Mouse (Mus musculus): ENCODE results near the gene Pecam1. TPM values are rescaled to one million over a fixed set of nuclear protein-coding genes. Genes with fewer than 3 reads are reported as not detected.
"Not testable (repeated sequence)": the region's sequence is repeated elsewhere in the genome, so short reads cannot be mapped to it uniquely, and the experiment has no call there.

The Pecam1 gene
- polyA plus RNA-seq, 1 experiment = 0.15 TPM

GRCm38 (mm10) chr11:106623629-106624028 is 126.8 kb downstream of the Pecam1 start:
- H3ac ChIP-seq (ENCODE audit: control insufficient read depth, insufficient read length, low read depth) = no peak overlapping the region
- H3K79me3 ChIP-seq (ENCODE audit: low read depth) = no peaks in the 10 kb centered on the region
- H3K79me2 ChIP-seq (ENCODE audit: control insufficient read depth, insufficient read depth) = no peaks in the 10 kb centered on the region
- TF ChIP-seq CTCF (IDR thresholded peaks at IDR 0.05; ENCODE audit: control insufficient read depth, insufficient read depth, insufficient read length) = no peak
- TF ChIP-seq MYOG (IDR thresholded peaks at IDR 0.05; ENCODE audit: control insufficient read depth, extremely low read depth, insufficient read length) = no peak
- no peak for TF ChIP-seq MAX (IDR thresholded peaks at IDR 0.05)
- no peak for TF ChIP-seq MYOD1 (IDR thresholded peaks at IDR 0.05; ENCODE audit: control insufficient read depth, insufficient read length, low read depth)
- no peak for TF ChIP-seq FOSL1 (IDR thresholded peaks at IDR 0.05; ENCODE audit: insufficient read depth, low read length, poor library complexity, severe bottlenecking)
- TF ChIP-seq CEBPB (IDR thresholded peaks at IDR 0.05; ENCODE audit: low read depth) = no peak
- TF ChIP-seq USF1 (IDR thresholded peaks at IDR 0.05; ENCODE audit: low read depth) = no peak
- H3K27me3 ChIP-seq (ENCODE audit: control insufficient read depth, insufficient read depth, insufficient read length) = peaks cover 10% of the 10 kb centered on the region
- H3K36me3 ChIP-seq (ENCODE audit: control insufficient read depth, insufficient read depth) = no peaks in the 10 kb centered on the region
- H3K4me3 ChIP-seq (ENCODE audit: insufficient read depth, poor library complexity, severe bottlenecking) = no peak overlapping the region

- Histone ChIP-seq H3ac (ENCODE audit: control insufficient read depth, insufficient read length, low read depth) (no peak overlapping the region), H3K36me3 (ENCODE audit: control insufficient read depth, insufficient read depth) (no peaks in the 10 kb centered on the region), H3K79me3 (ENCODE audit: low read depth) (no peaks in the 10 kb centered on the region), H3K27me3 (ENCODE audit: control insufficient read depth, insufficient read depth, insufficient read length) (peaks cover 10% of the 10 kb centered on the region), H3K79me2 (ENCODE audit: control insufficient read depth, insufficient read depth) (no peaks in the 10 kb centered on the region), H3K4me3 (ENCODE audit: insufficient read depth, poor library complexity, severe bottlenecking) (no peak overlapping the region)
- no peak for TF ChIP-seq MYOG (IDR thresholded peaks at IDR 0.05; ENCODE audit: control insufficient read depth, extremely low read depth, insufficient read length)
- TF ChIP-seq FOSL1 (IDR thresholded peaks at IDR 0.05; ENCODE audit: insufficient read depth, low read length, poor library complexity, severe bottlenecking) = no peak
- no peak for TF ChIP-seq CEBPB (IDR thresholded peaks at IDR 0.05; ENCODE audit: low read depth)
- no peak for TF ChIP-seq MAX (IDR thresholded peaks at IDR 0.05)
- TF ChIP-seq MYOD1 (IDR thresholded peaks at IDR 0.05; ENCODE audit: control insufficient read depth, insufficient read length, low read depth) = no peak
- TF ChIP-seq CTCF (IDR thresholded peaks at IDR 0.05; ENCODE audit: control insufficient read depth, insufficient read depth, insufficient read length) = no peak
- no peak for TF ChIP-seq USF1 (IDR thresholded peaks at IDR 0.05; ENCODE audit: low read depth)
These were observed 128.4 kb downstream of the Pecam1 start for GRCm38 (mm10) chr11:106622056-106622455.

GRCm38 (mm10) chr11:106618768-106619167 is 131.7 kb downstream of the Pecam1 start:
- not testable (repeated sequence) for H3ac ChIP-seq (ENCODE audit: control insufficient read depth, insufficient read length, low read depth); H3K79me2 ChIP-seq (ENCODE audit: control insufficient read depth, insufficient read depth); H3K4me3 ChIP-seq (ENCODE audit: insufficient read depth, poor library complexity, severe bottlenecking); H3K36me3 ChIP-seq (ENCODE audit: control insufficient read depth, insufficient read depth); H3K79me3 ChIP-seq (ENCODE audit: low read depth)
- H3K27me3 ChIP-seq (ENCODE audit: control insufficient read depth, insufficient read depth, insufficient read length) = peaks cover 10% of the 10 kb centered on the region

GRCm38 (mm10) chr11:106617821-106618580 is 132.4 kb downstream of the Pecam1 start:
- no peak overlapping the region for H3ac ChIP-seq (ENCODE audit: control insufficient read depth, insufficient read length, low read depth)
- peak; percentile 53 for TF ChIP-seq USF1 (IDR thresholded peaks at IDR 0.05; ENCODE audit: low read depth)
- TF ChIP-seq MYOG (IDR thresholded peaks at IDR 0.05; ENCODE audit: control insufficient read depth, extremely low read depth, insufficient read length) = no peak

GRCm38 (mm10) chr11:106615561-106615960 is 134.9 kb downstream of the Pecam1 start:
- H3K79me2 ChIP-seq (ENCODE audit: control insufficient read depth, insufficient read depth) = peaks cover 15% of the 10 kb centered on the region
- TF ChIP-seq CTCF (IDR thresholded peaks at IDR 0.05; ENCODE audit: control insufficient read depth, insufficient read depth, insufficient read length) (no peak), MYOG (IDR thresholded peaks at IDR 0.05; ENCODE audit: control insufficient read depth, extremely low read depth, insufficient read length) (no peak), USF1 (IDR thresholded peaks at IDR 0.05; ENCODE audit: low read depth) (no peak), FOSL1 (IDR thresholded peaks at IDR 0.05; ENCODE audit: insufficient read depth, low read length, poor library complexity, severe bottlenecking) (no peak), MYOD1 (IDR thresholded peaks at IDR 0.05; ENCODE audit: control insufficient read depth, insufficient read length, low read depth) (no peak), MAX (IDR thresholded peaks at IDR 0.05) (no peak), CEBPB (IDR thresholded peaks at IDR 0.05; ENCODE audit: low read depth) (no peak)
- H3K79me3 ChIP-seq (ENCODE audit: low read depth) = no peaks in the 10 kb centered on the region
- peaks cover 10% of the 10 kb centered on the region for H3K27me3 ChIP-seq (ENCODE audit: control insufficient read depth, insufficient read depth, insufficient read length)
- H3K36me3 ChIP-seq (ENCODE audit: control insufficient read depth, insufficient read depth) = no peaks in the 10 kb centered on the region
- no peak overlapping the region for H3ac ChIP-seq (ENCODE audit: control insufficient read depth, insufficient read length, low read depth)
- no peak overlapping the region for H3K4me3 ChIP-seq (ENCODE audit: insufficient read depth, poor library complexity, severe bottlenecking)

More at GRCm38 (mm10) chr11:106617821-106618580, 132.4 kb downstream of the Pecam1 start:
- no peaks in the 10 kb centered on the region for H3K36me3 ChIP-seq (ENCODE audit: control insufficient read depth, insufficient read depth)
- no peaks in the 10 kb centered on the region for H3K79me3 ChIP-seq (ENCODE audit: low read depth)
- H3K27me3 ChIP-seq (ENCODE audit: control insufficient read depth, insufficient read depth, insufficient read length) = peaks cover 10% of the 10 kb centered on the region
- no peak overlapping the region for H3K4me3 ChIP-seq (ENCODE audit: insufficient read depth, poor library complexity, severe bottlenecking)
- H3K79me2 ChIP-seq (ENCODE audit: control insufficient read depth, insufficient read depth) = no peaks in the 10 kb centered on the region

- Histone ChIP-seq H3K36me3 (ENCODE audit: control insufficient read depth, insufficient read depth) (no peaks in the 10 kb centered on the region), H3K79me2 (ENCODE audit: control insufficient read depth, insufficient read depth) (peaks cover 27% of the 10 kb centered on the region), H3ac (ENCODE audit: control insufficient read depth, insufficient read length, low read depth) (no peak overlapping the region), H3K27me3 (ENCODE audit: control insufficient read depth, insufficient read depth, insufficient read length) (no peaks in the 10 kb centered on the region), H3K79me3 (ENCODE audit: low read depth) (no peaks in the 10 kb centered on the region), H3K4me3 (ENCODE audit: insufficient read depth, poor library complexity, severe bottlenecking) (no peak overlapping the region)
- TF ChIP-seq FOSL1 (IDR thresholded peaks at IDR 0.05; ENCODE audit: insufficient read depth, low read length, poor library complexity, severe bottlenecking) = no peak
- no peak for TF ChIP-seq CTCF (IDR thresholded peaks at IDR 0.05; ENCODE audit: control insufficient read depth, insufficient read depth, insufficient read length)
- TF ChIP-seq USF1 (IDR thresholded peaks at IDR 0.05; ENCODE audit: low read depth) = no peak
- no peak for TF ChIP-seq CEBPB (IDR thresholded peaks at IDR 0.05; ENCODE audit: low read depth)
- no peak for TF ChIP-seq MYOD1 (IDR thresholded peaks at IDR 0.05; ENCODE audit: control insufficient read depth, insufficient read length, low read depth)
- no peak for TF ChIP-seq MYOG (IDR thresholded peaks at IDR 0.05; ENCODE audit: control insufficient read depth, extremely low read depth, insufficient read length)
- no peak for TF ChIP-seq MAX (IDR thresholded peaks at IDR 0.05)
These were observed 136.1 kb downstream of the Pecam1 start for GRCm38 (mm10) chr11:106614339-106614645.

Data from C2C12 (cell line).